Mouse (Mus musculus) intestine, postnatal 0 days (tissue): ENCODE measurements around the gene Eif4g3. TPM values are rescaled to one million over a fixed set of nuclear protein-coding genes. Genes with fewer than 3 reads are reported as not detected.
A peak's percentile ranks its signal among the peaks of the same experiment; 100 is the strongest.
"Not testable (repeated sequence)": the region's sequence is repeated elsewhere in the genome, so short reads cannot be mapped to it uniquely, and the experiment has no call there.

Experiments used
- ATAC-seq: fragments of 200-750 bp; cut with Nextera tagmentation; 2 replicates; pipeline ENCODE4 v1.8.0; 2017; ENCODE audit warnings: mild to moderate bottlenecking, moderate TSS enrichment, moderate library complexity
- H3K27ac ChIP-seq: fragments of 300-500 bp; sonication (generic); 2 replicates; pipeline ENCODE4 v1.5.1; 2014; ENCODE audit warnings: mild to moderate bottlenecking, low read depth, low read length, moderate library complexity
- H3K27me3 ChIP-seq: fragments of 300-500 bp; sonication (generic); replicated peaks from 2 replicates; pipeline ENCODE4 v1.6.1; 2014; ENCODE audit warnings: low read length, mixed read lengths; ENCODE audit not compliant: control insufficient read depth, insufficient read depth
- H3K36me3 ChIP-seq: fragments of 300-500 bp; sonication (generic); 2 replicates; pipeline ENCODE4 v1.6.1; 2014; ENCODE audit warnings: mild to moderate bottlenecking, moderate library complexity; ENCODE audit not compliant: control insufficient read depth, insufficient read depth
- H3K4me1 ChIP-seq: fragments of 300-500 bp; sonication (generic); replicated peaks from 2 replicates; pipeline ENCODE4 v1.6.1; 2014; ENCODE audit warnings: antibody characterized with exemption, low read length, mixed read lengths; ENCODE audit not compliant: control insufficient read depth, insufficient read depth
- H3K4me2 ChIP-seq: fragments of 300-500 bp; sonication (generic); replicated peaks from 2 replicates; pipeline ENCODE4 v1.6.1; 2014; ENCODE audit warnings: low read depth, mild to moderate bottlenecking, moderate library complexity
- H3K4me3 ChIP-seq: fragments of 300-500 bp; sonication (generic); 2 replicates; pipeline ENCODE4 v1.5.1; 2014; ENCODE audit warnings: low read depth, low read length
- H3K9ac ChIP-seq: fragments of 300-500 bp; sonication (generic); 2 replicates; pipeline ENCODE4 v1.6.1; 2014; ENCODE audit warnings: mild to moderate bottlenecking, low read depth, low read length
- H3K9me3 ChIP-seq: fragments of 300-500 bp; sonication (generic); 2 replicates; pipeline ENCODE4 v1.6.1; 2016; ENCODE audit warnings: mixed run types; ENCODE audit not compliant: control insufficient read depth
- CTCF ChIP-seq: sonication (generic); IDR thresholded peaks from 2 replicates; pipeline ENCODE4 v1.5.1; 2016; ENCODE audit warnings: low read depth, mild to moderate bottlenecking, control low read depth, antibody characterized with exemption, moderate library complexity
- WGBS: fragments of 180-500 bp; shearing (Covaris S2); extraction: QIAGEN DNeasy Blood & Tissue Kit; methylation state at CpG from one replicate; pipeline ENCODE4 v1.1.7; 2014; 5-methylcytosine and 5-hydroxymethylcytosine counted together
- polyA plus RNA-seq: library from polyadenylated mRNA; unstranded; fragments of >200 nt; fragmentation: Nextera tagmentation; extraction: Ambion mirVana; gene quantifications from 2 replicates; pipeline ENCODE4 v1.2.1, GENCODE M21; 2015

The Eif4g3 gene
- polyA plus RNA-seq, 1 experiment from 2014 or later = 11.9 TPM

DNA sequence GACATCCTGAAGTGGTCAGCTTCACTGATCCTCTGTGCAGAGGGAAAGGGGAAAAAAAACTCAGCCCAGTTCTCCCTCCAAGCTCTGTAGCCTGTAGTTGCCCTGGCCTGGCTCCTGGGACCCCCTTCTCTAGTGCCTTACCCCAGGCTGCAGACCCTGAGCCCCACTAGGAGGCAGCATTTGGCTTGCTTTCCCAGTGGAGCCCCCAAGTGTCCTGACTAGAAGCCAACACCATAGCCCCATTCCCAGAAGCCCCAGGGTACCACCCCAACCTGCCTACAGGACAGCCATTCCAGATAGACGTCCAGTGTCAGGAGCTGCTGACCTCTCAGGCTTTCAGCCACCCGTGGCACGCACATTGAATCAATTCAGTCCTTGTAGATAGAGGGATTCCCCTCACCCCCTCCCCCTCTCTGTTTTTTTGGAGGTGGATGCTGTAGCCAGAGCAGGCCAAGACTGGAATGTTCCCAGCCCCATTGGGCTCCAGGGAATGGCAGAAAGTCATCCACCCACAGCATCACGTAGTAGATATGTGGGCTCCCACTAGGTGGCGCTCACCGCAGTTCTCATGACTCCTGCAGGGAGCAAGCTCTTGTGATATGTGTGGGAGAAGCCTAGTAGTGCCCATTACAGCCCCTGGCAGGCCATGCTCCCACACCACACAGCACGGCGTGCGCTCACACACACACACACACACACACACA, 28.8 kb upstream of the Eif4g3 start:
- no peaks in the 10 kb centered on the region for H3K27me3 ChIP-seq
- no peak overlapping the region for H3K4me3 ChIP-seq
- no peaks in the 10 kb centered on the region for H3K4me1 ChIP-seq
- no peak for ATAC-seq
- no peak overlapping the region for H3K27ac ChIP-seq
- TF ChIP-seq CTCF = peak; percentile 79
- WGBS = 70% methylated on average over 9 of the region's 9 CpGs
- H3K4me2 ChIP-seq = no peak overlapping the region
- H3K9me3 ChIP-seq = no peaks in the 10 kb centered on the region
- H3K9ac ChIP-seq = no peak overlapping the region
- peaks cover 57% of the 10 kb centered on the region for H3K36me3 ChIP-seq

DNA sequence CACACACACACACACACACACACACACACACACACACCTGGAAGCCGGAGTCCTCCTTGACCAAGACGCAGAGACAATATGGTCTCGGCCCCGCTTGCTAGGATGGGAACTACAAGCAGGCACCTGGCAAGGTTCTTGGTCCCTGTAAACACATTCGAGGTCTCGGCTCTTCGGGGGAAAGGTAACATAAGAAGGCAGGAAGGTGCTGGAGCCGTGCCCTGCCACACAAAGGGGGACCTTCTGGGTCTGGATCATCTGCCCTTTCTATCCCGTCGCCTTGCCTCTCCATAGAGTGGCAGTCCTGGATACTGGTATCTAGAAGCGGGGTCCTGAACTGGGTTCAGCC, 28.3 kb upstream of the Eif4g3 start:
- H3K36me3 ChIP-seq = peaks cover 52% of the 10 kb centered on the region
- H3K27me3 ChIP-seq = no peaks in the 10 kb centered on the region
- H3K9me3 ChIP-seq = no peaks in the 10 kb centered on the region
- H3K4me2 ChIP-seq = no peak overlapping the region
- WGBS = 95% methylated on average over 11 of the region's 11 CpGs
- TF ChIP-seq CTCF = no peak
- no peak overlapping the region for H3K9ac ChIP-seq
- no peak overlapping the region for H3K27ac ChIP-seq
- no peak overlapping the region for H3K4me3 ChIP-seq
- no peaks in the 10 kb centered on the region for H3K4me1 ChIP-seq
- no peak for ATAC-seq

GRCm38 (mm10) chr4:137968203-137968602, 24.6 kb upstream of the Eif4g3 start:
- peak; percentile 99 for TF ChIP-seq CTCF
- no peak overlapping the region for H3K4me2 ChIP-seq
- no peaks in the 10 kb centered on the region for H3K4me1 ChIP-seq
- H3K4me3 ChIP-seq = no peak overlapping the region
- peak; percentile 51 for ATAC-seq
- no peaks in the 10 kb centered on the region for H3K9me3 ChIP-seq
- H3K9ac ChIP-seq = no peak overlapping the region
- no peaks in the 10 kb centered on the region for H3K27me3 ChIP-seq
- H3K27ac ChIP-seq = no peak overlapping the region
- WGBS = 7% methylated on average over 9 of the region's 9 CpGs
- peaks cover 15% of the 10 kb centered on the region for H3K36me3 ChIP-seq

GRCm38 (mm10) chr4:137970623-137971199, 22.1 kb upstream of the Eif4g3 start:
- no CpG with 5 or more reads among the region's 11 CpGs for WGBS
- not testable (repeated sequence) for H3K36me3 ChIP-seq

DNA sequence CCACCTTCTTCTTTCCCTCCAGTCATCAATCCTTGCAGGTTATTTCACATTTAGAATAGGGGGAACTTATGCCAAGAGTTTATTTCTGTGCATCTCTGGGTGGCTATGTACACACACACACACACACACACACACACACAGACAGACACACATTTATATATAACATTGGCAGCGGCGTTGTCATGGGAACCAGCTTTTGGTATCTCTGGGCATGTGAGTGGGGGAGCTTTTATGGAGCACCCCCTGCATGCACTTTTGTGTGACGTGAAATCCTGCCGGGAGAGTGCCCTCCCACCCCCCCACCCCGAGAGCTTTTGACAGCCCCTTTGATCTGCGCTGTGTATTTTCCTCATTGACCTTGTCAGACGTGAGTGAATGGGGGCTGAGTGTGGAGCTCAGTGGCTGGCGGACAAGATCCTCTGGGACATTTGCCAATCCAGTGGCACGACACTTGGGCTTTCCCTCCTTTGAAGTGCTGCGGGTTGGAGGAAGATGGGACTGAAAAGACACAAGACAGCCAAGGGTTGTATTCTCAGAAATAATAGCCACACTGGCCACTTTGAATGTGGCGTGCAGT, 17.9 kb upstream of the Eif4g3 start:
- no CpG with 5 or more reads among the region's 11 CpGs for WGBS
- not testable (repeated sequence) for H3K4me2 ChIP-seq, H3K9me3 ChIP-seq, H3K36me3 ChIP-seq, H3K9ac ChIP-seq, H3K4me1 ChIP-seq, ATAC-seq, H3K27ac ChIP-seq, H3K4me3 ChIP-seq, H3K27me3 ChIP-seq

More at GRCm38 (mm10) chr4:137970623-137971199, 22.1 kb upstream of the Eif4g3 start:
- not testable (repeated sequence) for H3K4me1 ChIP-seq, H3K4me3 ChIP-seq, H3K4me2 ChIP-seq, H3K27me3 ChIP-seq, H3K27ac ChIP-seq, H3K9ac ChIP-seq, H3K9me3 ChIP-seq, ATAC-seq

DNA sequence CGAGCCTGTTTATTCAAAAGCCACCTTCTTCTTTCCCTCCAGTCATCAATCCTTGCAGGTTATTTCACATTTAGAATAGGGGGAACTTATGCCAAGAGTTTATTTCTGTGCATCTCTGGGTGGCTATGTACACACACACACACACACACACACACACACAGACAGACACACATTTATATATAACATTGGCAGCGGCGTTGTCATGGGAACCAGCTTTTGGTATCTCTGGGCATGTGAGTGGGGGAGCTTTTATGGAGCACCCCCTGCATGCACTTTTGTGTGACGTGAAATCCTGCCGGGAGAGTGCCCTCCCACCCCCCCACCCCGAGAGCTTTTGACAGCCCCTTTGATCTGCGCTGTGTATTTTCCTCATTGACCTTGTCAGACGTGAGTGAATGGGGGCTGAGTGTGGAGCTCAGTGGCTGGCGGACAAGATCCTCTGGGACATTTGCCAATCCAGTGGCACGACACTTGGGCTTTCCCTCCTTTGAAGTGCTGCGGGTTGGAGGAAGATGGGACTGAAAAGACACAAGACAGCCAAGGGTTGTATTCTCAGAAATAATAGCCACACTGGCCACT, 13.7 kb upstream of the Eif4g3 start:
- H3K9me3 ChIP-seq, H3K4me2 ChIP-seq, H3K36me3 ChIP-seq, H3K27me3 ChIP-seq, ATAC-seq, H3K4me1 ChIP-seq, H3K9ac ChIP-seq, H3K27ac ChIP-seq, H3K4me3 ChIP-seq: not testable (repeated sequence)
- WGBS = no CpG with 5 or more reads among the region's 11 CpGs
